11 mouse cellular contexts compared by ENCODE assay signal in the genomic region with DNA sequence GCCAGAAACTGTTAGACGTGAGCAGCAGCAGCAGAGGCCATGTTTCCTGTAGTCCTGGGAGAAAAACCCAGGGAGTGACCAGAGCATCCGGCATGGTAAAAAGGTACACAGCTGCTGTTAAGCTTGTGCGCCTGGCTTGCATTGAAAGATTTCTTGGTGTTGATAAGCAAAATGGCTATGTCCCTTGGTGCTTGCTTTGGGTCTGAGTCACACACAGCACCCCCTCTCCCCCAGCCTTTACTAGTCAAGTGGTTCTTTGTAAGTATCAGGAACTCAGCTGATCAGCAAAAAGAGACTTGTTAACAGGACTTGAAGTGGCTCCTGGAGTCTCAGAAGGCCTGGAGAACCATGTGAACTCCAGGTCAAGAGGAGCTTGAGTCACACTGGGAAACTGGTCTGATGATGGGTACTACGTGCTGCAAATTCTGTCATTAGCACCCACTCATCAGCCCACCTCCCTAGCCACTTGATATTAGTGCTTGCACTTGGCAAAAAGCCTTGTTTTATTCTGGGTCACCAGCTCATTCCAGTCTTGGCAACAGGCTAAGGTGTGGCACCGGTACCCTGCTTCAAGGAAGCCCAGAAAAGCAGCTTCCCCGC. TPM values are rescaled to one million over a fixed set of nuclear protein-coding genes. Genes with fewer than 3 reads are reported as not detected.
A peak's percentile ranks its signal among the peaks of the same experiment; 100 is the strongest.
DNase-seq lines count a peak whose midpoint lies in the region; ATAC-seq and TF ChIP-seq lines count a peak whose summit lies in the region.
"Had no signal": no experiment of that assay in that cellular context is flagged by ENCODE, and none has a peak within 500 bp of the region (broad histone marks: within the 10 kb centered on the region; RNA-seq: fewer than 3 reads in every experiment).

No protein-coding gene starts in this region.

- DNase-seq in gastrocnemius, adult 2 months = no peak
- no peak for DNase-seq in gastrocnemius, postnatal 36 days
- peak; percentile 55 for DNase-seq in MN1 (ENCODE audit: low spot score)
- no peak for DNase-seq in hindbrain, embryonic 11.5 days (ENCODE audit: low spot score)
- DNase-seq in thymus, postnatal 36 days = no peak
- DNase-seq in ovary, postnatal 14 days (ENCODE audit: low spot score) = no peak

- peak; percentile 49; the same call in 1 of the 2 replicates for ATAC-seq in heart, embryonic 14.5 days (ENCODE audit: insufficient number of reproducible peaks, insufficient read depth, low FRiP score, low read depth)
- ATAC-seq in lung, embryonic 16.5 days (ENCODE audit: low read depth) = peak; percentile 94
- no peak for ATAC-seq in hindbrain, embryonic 11.5 days (ENCODE audit: low FRiP score)
- ATAC-seq: forebrain, embryonic 16.5 days; midbrain, embryonic 16.5 days had no signal

- peak overlapping the region; percentile 65 for H3K27ac ChIP-seq in gastrocnemius, adult 2 months
- peak overlapping the region; percentile 29 to 57; a peak in 3 of 4 replicates for H3K27ac ChIP-seq in heart, embryonic 14.5 days (replicated peaks in 1 of 2; ENCODE audit: control insufficient read depth in 1 of 2, insufficient read depth in 1 of 2, low read depth in 2 of 2, low read length in 2 of 2)
- H3K27ac ChIP-seq in lung, embryonic 16.5 days (ENCODE audit: low read length) = peak overlapping the region; percentile 54
- no peak overlapping the region for H3K27ac ChIP-seq in hindbrain, embryonic 11.5 days (ENCODE audit: low read depth, low read length)

- H3K9ac ChIP-seq in heart, embryonic 14.5 days (ENCODE audit: low read length) = peak overlapping the region; percentile 11; the same call in 1 of the 2 replicates
- no peak overlapping the region for H3K9ac ChIP-seq in lung, embryonic 16.5 days (ENCODE audit: low read length)
- no peak overlapping the region for H3K9ac ChIP-seq in hindbrain, embryonic 11.5 days (ENCODE audit: low read depth, low read length)

- no peaks in the 10 kb centered on the region for H3K27me3 ChIP-seq in heart, embryonic 14.5 days (ENCODE audit: control insufficient read depth, insufficient read depth, low read length)
- H3K27me3 ChIP-seq in lung, embryonic 16.5 days (ENCODE audit: control insufficient read depth, insufficient read depth, low read depth, low read length) = no peaks in the 10 kb centered on the region
- no peaks in the 10 kb centered on the region for H3K27me3 ChIP-seq in hindbrain, embryonic 11.5 days (ENCODE audit: control insufficient read depth, insufficient read depth, low read length)

- WGBS in heart, embryonic 14.5 days = 32% methylated on average over 6 of the region's 6 CpGs
- 51% methylated on average over 6 of the region's 6 CpGs for WGBS in lung, embryonic 16.5 days
- WGBS in hindbrain, embryonic 11.5 days = 92% methylated on average over 6 of the region's 6 CpGs

- H3K4me1 ChIP-seq in heart, embryonic 14.5 days (ENCODE audit: control insufficient read depth in 2 of 2, insufficient read depth in 2 of 2, low read length in 2 of 2) = peaks cover 10 to 19% of the 10 kb centered on the region in 2 experiments
- peaks cover 6% of the 10 kb centered on the region; the same call in 1 of the 2 replicates for H3K4me1 ChIP-seq in lung, embryonic 16.5 days (replicated peaks; ENCODE audit: control insufficient read depth, insufficient read depth, low read length)
- H3K4me1 ChIP-seq in hindbrain, embryonic 11.5 days (replicated peaks; ENCODE audit: control insufficient read depth, insufficient read depth, low read length) = no peaks in the 10 kb centered on the region

- no peak overlapping the region for H3K4me2 ChIP-seq in heart, embryonic 14.5 days (ENCODE audit: low read length)
- no peak overlapping the region for H3K4me2 ChIP-seq in lung, embryonic 16.5 days (ENCODE audit: low read depth, low read length)
- H3K4me2 ChIP-seq in hindbrain, embryonic 11.5 days (replicated peaks; ENCODE audit: low read depth, low read length) = no peak overlapping the region

- peaks cover 53% of the 10 kb centered on the region for H3K36me3 ChIP-seq in heart, embryonic 14.5 days (ENCODE audit: control insufficient read depth, insufficient read depth, low read length)
- peaks cover 10% of the 10 kb centered on the region for H3K36me3 ChIP-seq in lung, embryonic 16.5 days (ENCODE audit: control insufficient read depth, insufficient read depth, low read length)
- no peaks in the 10 kb centered on the region; the same call in 1 of the 2 replicates for H3K36me3 ChIP-seq in hindbrain, embryonic 11.5 days (ENCODE audit: control insufficient read depth, insufficient read depth, low read length)

- no peak for TF ChIP-seq CTCF in gastrocnemius, adult 2 months (IDR thresholded peaks at IDR 0.05)

- intact Hi-C loops in gastrocnemius, adult 2 months (cut with DNase I) = no loop called here
- intact Hi-C loops in gastrocnemius, postnatal 36 days (cut with DNase I) = no loop called here

- peak overlapping the region; percentile 36; the same call in 1 of the 2 replicates for H3K4me3 ChIP-seq in gastrocnemius, adult 2 months
- H3K4me3 ChIP-seq in heart, embryonic 14.5 days (ENCODE audit: control insufficient read depth in 1 of 2, insufficient read depth in 1 of 2, low read depth in 1 of 2, low read length in 2 of 2) = no peak overlapping the region
- no peak overlapping the region for H3K4me3 ChIP-seq in lung, embryonic 16.5 days (ENCODE audit: low read length)
- H3K4me3 ChIP-seq in hindbrain, embryonic 11.5 days (ENCODE audit: low read depth, low read length) = no peak overlapping the region

- no peaks in the 10 kb centered on the region for H3K9me3 ChIP-seq in heart, embryonic 14.5 days (ENCODE audit: control insufficient read depth, low read length)
- no peaks in the 10 kb centered on the region for H3K9me3 ChIP-seq in lung, embryonic 16.5 days (ENCODE audit: control insufficient read depth, low read length)
- H3K9me3 ChIP-seq in hindbrain, embryonic 11.5 days (ENCODE audit: control insufficient read depth, low read length) = no peaks in the 10 kb centered on the region

RNA-seq across cellular contexts. Expression of a gene that starts 0.5 kb away (rescaled TPM):
- total RNA-seq in gastrocnemius, adult 2 months (2021) = under 1 TPM; 0.31 to 0.38 TPM
- total RNA-seq in gastrocnemius, postnatal 36 days (2021) = under 1 TPM; 0.18 to 0.49 TPM
- polyA plus RNA-seq in heart, embryonic 14.5 days (2014; fragmentation: Nextera tagmentation; extraction: Ambion mirVana) = 1.4 and 1.5 TPM in 2 replicates
- 2.3 and 2.4 TPM in 2 replicates for polyA plus RNA-seq in lung, embryonic 16.5 days (2015; fragmentation: Nextera tagmentation; extraction: Ambion mirVana)
- 1.2 and 1.7 TPM in 2 replicates for polyA plus RNA-seq in hindbrain, embryonic 11.5 days (2014; fragmentation: Nextera tagmentation; extraction: Ambion mirVana)

RNA-seq across cellular contexts. Expression of a gene that starts 6.5 kb away (rescaled TPM):
- total RNA-seq in gastrocnemius, adult 2 months (2021) = under 1 TPM; 0.31 to 0.61 TPM
- under 1 TPM; 0.20 to 0.28 TPM for total RNA-seq in gastrocnemius, postnatal 36 days (2021)
- 0.09 and 0.22 TPM in 2 replicates for polyA plus RNA-seq in heart, embryonic 14.5 days (2014; fragmentation: Nextera tagmentation; extraction: Ambion mirVana)
- 0.05 and 0.31 TPM in 2 replicates for polyA plus RNA-seq in lung, embryonic 16.5 days (2015; fragmentation: Nextera tagmentation; extraction: Ambion mirVana)
- 0.08 and 0.29 TPM in 2 replicates for polyA plus RNA-seq in hindbrain, embryonic 11.5 days (2014; fragmentation: Nextera tagmentation; extraction: Ambion mirVana)
- polyA plus RNA-seq: embryonic facial prominence, embryonic 11.5 days; forebrain, embryonic 16.5 days had no signal

RNA-seq across cellular contexts. Expression of a gene that starts 40.7 kb away (rescaled TPM):
- 10 to 100 TPM; 20.3 to 23.5 TPM for total RNA-seq in gastrocnemius, adult 2 months (2021)
- total RNA-seq in gastrocnemius, postnatal 36 days (2021) = 10 to 100 TPM; 18.5 to 19.7 TPM
- polyA plus RNA-seq in heart, embryonic 14.5 days (2014; fragmentation: Nextera tagmentation; extraction: Ambion mirVana) = 113 TPM in 2 replicates
- polyA plus RNA-seq in lung, embryonic 16.5 days (2015; fragmentation: Nextera tagmentation; extraction: Ambion mirVana) = 116 and 117 TPM in 2 replicates
- 266 and 279 TPM in 2 replicates for polyA plus RNA-seq in hindbrain, embryonic 11.5 days (2014; fragmentation: Nextera tagmentation; extraction: Ambion mirVana)
